Mouse (Mus musculus): ENCODE results near the gene Rimbp2. TPM values are rescaled to one million over a fixed set of nuclear protein-coding genes. Genes with fewer than 3 reads are reported as not detected.

Gene Rimbp2
- total and polyA plus RNA-seq, 3 experiments = not detected

GRCm38 (mm10) chr5:128947093-128947492 lies 6.2 kb downstream of the Rimbp2 start:
- Histone ChIP-seq H3K27me3 (ENCODE audit: insufficient read depth, low read length) (no peaks in the 10 kb centered on the region), H3K36me3 (replicated peaks) (no peaks in the 10 kb centered on the region), H3K4me3 (ENCODE audit: low read depth, low read length) (no peak overlapping the region), H3K9me3 (replicated peaks) (peaks cover 68% of the 10 kb centered on the region), H3K4me1 (ENCODE audit: insufficient read depth, low read depth, low read length) (no peaks in the 10 kb centered on the region)
- DNase-seq (ENCODE audit: low spot score) = no peak
- TF ChIP-seq GATA2 (IDR thresholded peaks at IDR 0.05; ENCODE audit: borderline replicate concordance, low read depth, low read length) = no peak
- TF ChIP-seq CTCF (IDR thresholded peaks at IDR 0.05; ENCODE audit: low read depth, low read length) = no peak
- no peak for TF ChIP-seq POLR2AphosphoS5 (IDR thresholded peaks at IDR 0.05; ENCODE audit: insufficient replicate concordance, low read depth, low read length)
- no peak for TF ChIP-seq GATA1 (IDR thresholded peaks at IDR 0.05; ENCODE audit: borderline replicate concordance, low read length)
- no peak for TF ChIP-seq TAL1 (conservative IDR thresholded peaks at IDR 0.05; ENCODE audit: low read depth, low read length)
- ATAC-seq (ENCODE audit: extremely low read depth, insufficient number of reproducible peaks, low FRiP score, poor library complexity, severe bottlenecking) = no peak; the same call in 1 of the 2 replicates

GRCm38 (mm10) chr5:128940436-128940835 lies 12.8 kb downstream of the Rimbp2 start:
- Histone ChIP-seq H3K4me3 (ENCODE audit: low read depth, low read length) (no peak overlapping the region), H3K36me3 (replicated peaks) (no peaks in the 10 kb centered on the region), H3K9me3 (replicated peaks) (peaks cover 53% of the 10 kb centered on the region), H3K27me3 (ENCODE audit: insufficient read depth, low read length) (no peaks in the 10 kb centered on the region), H3K4me1 (ENCODE audit: insufficient read depth, low read depth, low read length) (no peaks in the 10 kb centered on the region)
- no peak for ATAC-seq (ENCODE audit: extremely low read depth, insufficient number of reproducible peaks, low FRiP score, poor library complexity, severe bottlenecking)
- TF ChIP-seq GATA2 (IDR thresholded peaks at IDR 0.05; ENCODE audit: borderline replicate concordance, low read depth, low read length) (no peak), TAL1 (conservative IDR thresholded peaks at IDR 0.05; ENCODE audit: low read depth, low read length) (no peak), CTCF (IDR thresholded peaks at IDR 0.05; ENCODE audit: low read depth, low read length) (no peak), GATA1 (IDR thresholded peaks at IDR 0.05; ENCODE audit: borderline replicate concordance, low read length) (no peak), POLR2AphosphoS5 (IDR thresholded peaks at IDR 0.05; ENCODE audit: insufficient replicate concordance, low read depth, low read length) (no peak)
- DNase-seq (ENCODE audit: low spot score) = no peak

- Histone ChIP-seq H3K27me3 (ENCODE audit: insufficient read depth, low read length) (no peaks in the 10 kb centered on the region), H3K36me3 (replicated peaks) (no peaks in the 10 kb centered on the region), H3K4me3 (ENCODE audit: low read depth, low read length) (no peak overlapping the region), H3K9me3 (replicated peaks) (peaks cover 72% of the 10 kb centered on the region), H3K4me1 (ENCODE audit: insufficient read depth, low read depth, low read length) (no peaks in the 10 kb centered on the region)
- TF ChIP-seq CTCF (IDR thresholded peaks at IDR 0.05; ENCODE audit: low read depth, low read length) = no peak
- no peak for TF ChIP-seq TAL1 (conservative IDR thresholded peaks at IDR 0.05; ENCODE audit: low read depth, low read length)
- no peak for TF ChIP-seq POLR2AphosphoS5 (IDR thresholded peaks at IDR 0.05; ENCODE audit: insufficient replicate concordance, low read depth, low read length)
- TF ChIP-seq GATA2 (IDR thresholded peaks at IDR 0.05; ENCODE audit: borderline replicate concordance, low read depth, low read length) = no peak
- TF ChIP-seq GATA1 (IDR thresholded peaks at IDR 0.05; ENCODE audit: borderline replicate concordance, low read length) = no peak
- DNase-seq (ENCODE audit: low spot score) (no peak), ATAC-seq (ENCODE audit: extremely low read depth, insufficient number of reproducible peaks, low FRiP score, poor library complexity, severe bottlenecking) (no peak)
Measured at GRCm38 (mm10) chr5:128935359-128935899, 17.9 kb downstream of the Rimbp2 start.

GRCm38 (mm10) chr5:128932776-128933175 lies 20.5 kb downstream of the Rimbp2 start:
- no peak overlapping the region for H3K4me3 ChIP-seq (ENCODE audit: low read depth, low read length)

GRCm38 (mm10) chr5:128925073-128925472 lies 28.2 kb downstream of the Rimbp2 start:
- Histone ChIP-seq H3K4me3 (ENCODE audit: low read depth, low read length) (no peak overlapping the region), H3K36me3 (replicated peaks) (no peaks in the 10 kb centered on the region), H3K4me1 (ENCODE audit: insufficient read depth, low read depth, low read length) (no peaks in the 10 kb centered on the region), H3K27me3 (ENCODE audit: insufficient read depth, low read length) (no peaks in the 10 kb centered on the region), H3K9me3 (replicated peaks) (peaks cover 43% of the 10 kb centered on the region)
- ATAC-seq (ENCODE audit: extremely low read depth, insufficient number of reproducible peaks, low FRiP score, poor library complexity, severe bottlenecking) (no peak), DNase-seq (ENCODE audit: low spot score) (no peak)
- TF ChIP-seq POLR2AphosphoS5 (IDR thresholded peaks at IDR 0.05; ENCODE audit: insufficient replicate concordance, low read depth, low read length) = no peak
- no peak for TF ChIP-seq TAL1 (conservative IDR thresholded peaks at IDR 0.05; ENCODE audit: low read depth, low read length)
- TF ChIP-seq GATA1 (IDR thresholded peaks at IDR 0.05; ENCODE audit: borderline replicate concordance, low read length) = no peak
- no peak for TF ChIP-seq CTCF (IDR thresholded peaks at IDR 0.05; ENCODE audit: low read depth, low read length)
- TF ChIP-seq GATA2 (IDR thresholded peaks at IDR 0.05; ENCODE audit: borderline replicate concordance, low read depth, low read length) = no peak

More at GRCm38 (mm10) chr5:128932776-128933175, 20.5 kb downstream of the Rimbp2 start:
- ATAC-seq (ENCODE audit: extremely low read depth, insufficient number of reproducible peaks, low FRiP score, poor library complexity, severe bottlenecking) = no peak
- TF ChIP-seq GATA1 (IDR thresholded peaks at IDR 0.05; ENCODE audit: borderline replicate concordance, low read length) (no peak), GATA2 (IDR thresholded peaks at IDR 0.05; ENCODE audit: borderline replicate concordance, low read depth, low read length) (no peak), CTCF (IDR thresholded peaks at IDR 0.05; ENCODE audit: low read depth, low read length) (no peak), TAL1 (conservative IDR thresholded peaks at IDR 0.05; ENCODE audit: low read depth, low read length) (no peak), POLR2AphosphoS5 (IDR thresholded peaks at IDR 0.05; ENCODE audit: insufficient replicate concordance, low read depth, low read length) (no peak)
- Histone ChIP-seq H3K9me3 (replicated peaks) (peaks cover 65% of the 10 kb centered on the region), H3K4me1 (ENCODE audit: insufficient read depth, low read depth, low read length) (no peaks in the 10 kb centered on the region), H3K36me3 (replicated peaks) (no peaks in the 10 kb centered on the region), H3K27me3 (ENCODE audit: insufficient read depth, low read length) (no peaks in the 10 kb centered on the region)
- DNase-seq (ENCODE audit: low spot score) = no peak

- TF ChIP-seq GATA2 (IDR thresholded peaks at IDR 0.05; ENCODE audit: borderline replicate concordance, low read depth, low read length) = no peak
- TF ChIP-seq POLR2AphosphoS5 (IDR thresholded peaks at IDR 0.05; ENCODE audit: insufficient replicate concordance, low read depth, low read length) = no peak
- no peak for TF ChIP-seq GATA1 (IDR thresholded peaks at IDR 0.05; ENCODE audit: borderline replicate concordance, low read length)
- no peak for TF ChIP-seq TAL1 (conservative IDR thresholded peaks at IDR 0.05; ENCODE audit: low read depth, low read length)
- no peak for TF ChIP-seq CTCF (IDR thresholded peaks at IDR 0.05; ENCODE audit: low read depth, low read length)
- H3K9me3 ChIP-seq (replicated peaks) = peaks cover 43% of the 10 kb centered on the region
- ATAC-seq (ENCODE audit: extremely low read depth, insufficient number of reproducible peaks, low FRiP score, poor library complexity, severe bottlenecking) (no peak), DNase-seq (ENCODE audit: low spot score) (no peak)
- H3K36me3 ChIP-seq (replicated peaks) = no peaks in the 10 kb centered on the region
- H3K4me3 ChIP-seq (ENCODE audit: low read depth, low read length) = no peak overlapping the region
- no peaks in the 10 kb centered on the region for H3K27me3 ChIP-seq (ENCODE audit: insufficient read depth, low read length)
- no peaks in the 10 kb centered on the region for H3K4me1 ChIP-seq (ENCODE audit: insufficient read depth, low read depth, low read length)
Measured at GRCm38 (mm10) chr5:128920112-128920511, 33.2 kb downstream of the Rimbp2 start.

All from G1E (cell line).